Mouse (Mus musculus): Measurements from ENCODE around the gene Gm10318. TPM values are rescaled to one million over a fixed set of nuclear protein-coding genes. Genes with fewer than 3 reads are reported as not detected.

The Gm10318 gene
- polyA plus RNA-seq, 1 experiment from 2014 or later = not detected

DNA sequence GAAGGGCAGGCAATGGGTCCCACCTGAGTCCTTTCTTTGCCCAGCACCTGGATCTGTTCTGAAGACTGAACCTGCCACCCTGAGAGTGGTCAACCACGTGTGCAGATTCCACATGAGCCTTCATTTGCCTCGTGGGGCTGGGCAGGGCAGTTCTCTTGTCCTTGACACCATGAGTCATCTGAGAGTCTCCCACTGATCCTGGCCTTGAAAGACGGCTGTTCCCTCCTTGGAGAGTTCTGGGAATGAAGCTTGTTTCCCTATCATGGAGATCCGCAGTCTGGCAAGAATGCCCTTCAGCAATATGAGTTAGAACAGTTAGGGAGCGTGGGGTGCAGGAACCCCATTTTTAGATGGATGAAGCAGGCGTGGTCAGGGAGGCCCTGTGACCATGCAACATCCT, 13.7 kb upstream of the Gm10318 start:
- H3K9ac ChIP-seq (ENCODE audit: low read length) = no peak overlapping the region
- H3K4me2 ChIP-seq (ENCODE audit: low read depth, low read length, severe bottlenecking) = no peak overlapping the region
- H3K4me1 ChIP-seq (replicated peaks; ENCODE audit: control insufficient read depth, insufficient read depth, low read length) = no peaks in the 10 kb centered on the region
- no peaks in the 10 kb centered on the region for H3K9me3 ChIP-seq (ENCODE audit: control insufficient read depth, low read length)
- ATAC-seq (replicated peaks; ENCODE audit: low FRiP score) (no peak), DNase-seq (ENCODE audit: low spot score) (no peak)
- 74% methylated on average over 6 of the region's 6 CpGs for WGBS
- no peak overlapping the region for H3K27ac ChIP-seq (ENCODE audit: low read depth, low read length)
- H3K27me3 ChIP-seq (ENCODE audit: control insufficient read depth, insufficient read depth, low read length) = no peaks in the 10 kb centered on the region
- H3K36me3 ChIP-seq (ENCODE audit: control insufficient read depth, insufficient read depth, low read length) = no peaks in the 10 kb centered on the region
- H3K4me3 ChIP-seq (ENCODE audit: low read depth, low read length) = no peak overlapping the region

DNA sequence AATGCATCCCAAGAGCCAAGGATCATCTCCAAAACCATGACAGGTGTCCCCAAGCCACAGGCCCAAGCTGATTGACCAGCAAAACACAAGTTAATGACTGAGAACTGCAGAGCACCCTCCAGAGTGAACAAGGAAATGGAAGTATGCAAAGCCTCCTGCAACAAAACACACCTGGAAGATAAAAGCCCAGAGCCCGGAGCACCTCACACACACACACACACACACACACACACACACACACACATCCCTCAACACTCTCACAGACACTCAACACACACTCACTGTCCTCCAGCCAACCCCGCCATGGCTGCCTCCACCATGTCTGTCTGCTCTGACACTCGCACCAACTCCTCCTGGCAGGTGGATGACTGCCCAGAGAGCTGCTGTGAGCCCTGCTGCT, 6.2 kb upstream of the Gm10318 start, which contains the start of gene Gm36176:
Gene Gm36176, plus strand, starts transcription at position 301 of the 400 bp plus-strand sequence.
- no peak within 1 kb of the TSS for H3K27ac ChIP-seq (ENCODE audit: low read depth, low read length)
- no peaks in the 10 kb centered on the region for H3K36me3 ChIP-seq (ENCODE audit: control insufficient read depth, insufficient read depth, low read length)
- no peak for ATAC-seq (replicated peaks; ENCODE audit: low FRiP score)
- no peak within 1 kb of the TSS for H3K9ac ChIP-seq (ENCODE audit: low read length)
- no peak for DNase-seq (ENCODE audit: low spot score)
- H3K4me1 ChIP-seq (replicated peaks; ENCODE audit: control insufficient read depth, insufficient read depth, low read length) = no peaks in the 10 kb centered on the region
- H3K27me3 ChIP-seq (ENCODE audit: control insufficient read depth, insufficient read depth, low read length) = no peaks in the 10 kb centered on the region
- no peak within 1 kb of the TSS for H3K4me2 ChIP-seq (ENCODE audit: low read depth, low read length, severe bottlenecking)
- no peak within 1 kb of the TSS for H3K4me3 ChIP-seq (ENCODE audit: low read depth, low read length)
- no peaks in the 10 kb centered on the region; the same call in 1 of the 2 replicates for H3K9me3 ChIP-seq (ENCODE audit: control insufficient read depth, low read length)
- WGBS = 100% methylated on average over 1 of the region's 3 CpGs

- Histone ChIP-seq H3K27ac (ENCODE audit: low read depth, low read length) (no peak overlapping the region), H3K9ac (ENCODE audit: low read length) (no peak overlapping the region), H3K36me3 (ENCODE audit: control insufficient read depth, insufficient read depth, low read length) (no peaks in the 10 kb centered on the region), H3K4me1 (replicated peaks; ENCODE audit: control insufficient read depth, insufficient read depth, low read length) (no peaks in the 10 kb centered on the region), H3K4me2 (ENCODE audit: low read depth, low read length, severe bottlenecking) (no peak overlapping the region), H3K27me3 (ENCODE audit: control insufficient read depth, insufficient read depth, low read length) (no peaks in the 10 kb centered on the region), H3K9me3 (ENCODE audit: control insufficient read depth, low read length) (no peaks in the 10 kb centered on the region; the same call in 1 of the 2 replicates), H3K4me3 (ENCODE audit: low read depth, low read length) (no peak overlapping the region)
- ATAC-seq (replicated peaks; ENCODE audit: low FRiP score) (no peak), DNase-seq (ENCODE audit: low spot score) (no peak)
- WGBS = 19% methylated on average over 2 of the region's 2 CpGs
These were observed 5.7 kb upstream of the Gm10318 start for GRCm38 (mm10) chr10:77846961-77847360.

GRCm38 (mm10) chr10:77847538-77847937, 5.1 kb upstream of the Gm10318 start:
- 89% methylated on average over 2 of the region's 2 CpGs for WGBS
- no peak for ATAC-seq (replicated peaks; ENCODE audit: low FRiP score)
- Histone ChIP-seq H3K36me3 (ENCODE audit: control insufficient read depth, insufficient read depth, low read length) (no peaks in the 10 kb centered on the region), H3K9me3 (ENCODE audit: control insufficient read depth, low read length) (no peaks in the 10 kb centered on the region; the same call in 1 of the 2 replicates), H3K4me1 (replicated peaks; ENCODE audit: control insufficient read depth, insufficient read depth, low read length) (no peaks in the 10 kb centered on the region), H3K27me3 (ENCODE audit: control insufficient read depth, insufficient read depth, low read length) (no peaks in the 10 kb centered on the region), H3K27ac (ENCODE audit: low read depth, low read length) (no peak overlapping the region), H3K4me2 (ENCODE audit: low read depth, low read length, severe bottlenecking) (no peak overlapping the region), H3K9ac (ENCODE audit: low read length) (no peak overlapping the region), H3K4me3 (ENCODE audit: low read depth, low read length) (no peak overlapping the region)
- DNase-seq (ENCODE audit: low spot score) = no peak

GRCm38 (mm10) chr10:77861675-77862074, 9.0 kb downstream of the Gm10318 start, which contains the start of gene Gm3285:
TSS of gene Gm3285 (plus strand) at chr10:77861975.
- Histone ChIP-seq H3K36me3 (ENCODE audit: control insufficient read depth, insufficient read depth, low read length) (no peaks in the 10 kb centered on the region), H3K4me2 (ENCODE audit: low read depth, low read length, severe bottlenecking) (no peak within 1 kb of the TSS), H3K4me1 (replicated peaks; ENCODE audit: control insufficient read depth, insufficient read depth, low read length) (no peaks in the 10 kb centered on the region), H3K4me3 (ENCODE audit: low read depth, low read length) (no peak within 1 kb of the TSS), H3K9me3 (ENCODE audit: control insufficient read depth, low read length) (no peaks in the 10 kb centered on the region), H3K27me3 (ENCODE audit: control insufficient read depth, insufficient read depth, low read length) (no peaks in the 10 kb centered on the region), H3K27ac (ENCODE audit: low read depth, low read length) (no peak within 1 kb of the TSS), H3K9ac (ENCODE audit: low read length) (no peak within 1 kb of the TSS)
- 58% methylated on average over 7 of the region's 7 CpGs for WGBS
- ATAC-seq (replicated peaks; ENCODE audit: low FRiP score) = no peak
- DNase-seq (ENCODE audit: low spot score) = no peak

- Histone ChIP-seq H3K36me3 (ENCODE audit: control insufficient read depth, insufficient read depth, low read length) (no peaks in the 10 kb centered on the region), H3K4me3 (ENCODE audit: low read depth, low read length) (peak overlapping the region; percentile 14; the same call in 1 of the 2 replicates), H3K27me3 (ENCODE audit: control insufficient read depth, insufficient read depth, low read length) (no peaks in the 10 kb centered on the region), H3K27ac (ENCODE audit: low read depth, low read length) (no peak overlapping the region), H3K4me2 (ENCODE audit: low read depth, low read length, severe bottlenecking) (peak overlapping the region; percentile 36), H3K9me3 (ENCODE audit: control insufficient read depth, low read length) (no peaks in the 10 kb centered on the region), H3K9ac (ENCODE audit: low read length) (peak overlapping the region; percentile 33; the same call in 1 of the 2 replicates), H3K4me1 (replicated peaks; ENCODE audit: control insufficient read depth, insufficient read depth, low read length) (no peaks in the 10 kb centered on the region)
- ATAC-seq (replicated peaks; ENCODE audit: low FRiP score) (peak; percentile 85), DNase-seq (ENCODE audit: low spot score) (peak; percentile 72)
- WGBS = 41% methylated on average over 14 of the region's 14 CpGs
These were observed 11.6 kb downstream of the Gm10318 start for GRCm38 (mm10) chr10:77864067-77864761.

GRCm38 (mm10) chr10:77864762-77865143, 12.1 kb downstream of the Gm10318 start:
- H3K36me3 ChIP-seq (ENCODE audit: control insufficient read depth, insufficient read depth, low read length) = no peaks in the 10 kb centered on the region
- H3K4me3 ChIP-seq (ENCODE audit: low read depth, low read length) = peak overlapping the region; percentile 14; the same call in 1 of the 2 replicates
- 51% methylated on average over 11 of the region's 11 CpGs for WGBS
- ATAC-seq (replicated peaks; ENCODE audit: low FRiP score) (peak; percentile 42; the same call in 1 of the 2 replicates), DNase-seq (ENCODE audit: low spot score) (no peak)
- H3K4me2 ChIP-seq (ENCODE audit: low read depth, low read length, severe bottlenecking) = peak overlapping the region; percentile 36
- no peak overlapping the region for H3K27ac ChIP-seq (ENCODE audit: low read depth, low read length)
- H3K27me3 ChIP-seq (ENCODE audit: control insufficient read depth, insufficient read depth, low read length) = no peaks in the 10 kb centered on the region
- H3K9ac ChIP-seq (ENCODE audit: low read length) = peak overlapping the region; percentile 33; the same call in 1 of the 2 replicates
- H3K4me1 ChIP-seq (replicated peaks; ENCODE audit: control insufficient read depth, insufficient read depth, low read length) = no peaks in the 10 kb centered on the region
- no peaks in the 10 kb centered on the region for H3K9me3 ChIP-seq (ENCODE audit: control insufficient read depth, low read length)

DNA sequence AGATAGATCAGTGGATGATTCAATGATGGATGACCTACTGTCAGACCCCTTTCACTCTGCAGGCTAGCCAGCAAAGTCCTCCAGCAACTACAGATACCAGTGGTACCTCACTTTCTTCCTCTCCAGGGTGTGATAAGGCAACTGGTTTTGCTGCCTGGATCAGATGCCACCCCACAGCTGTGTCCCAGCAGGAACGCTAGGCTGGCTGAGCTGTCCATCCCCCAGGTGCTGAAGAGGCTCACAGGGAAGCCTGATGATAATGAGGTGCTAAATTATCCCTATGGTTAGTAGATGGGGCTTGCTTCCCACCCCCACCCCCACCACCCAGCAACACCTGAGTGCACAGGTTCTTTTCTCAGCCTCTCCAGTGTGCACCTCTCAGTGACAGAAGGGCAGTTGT, 14.9 kb downstream of the Gm10318 start:
- Histone ChIP-seq H3K4me2 (ENCODE audit: low read depth, low read length, severe bottlenecking) (no peak overlapping the region), H3K9ac (ENCODE audit: low read length) (no peak overlapping the region), H3K36me3 (ENCODE audit: control insufficient read depth, insufficient read depth, low read length) (no peaks in the 10 kb centered on the region), H3K4me3 (ENCODE audit: low read depth, low read length) (no peak overlapping the region), H3K9me3 (ENCODE audit: control insufficient read depth, low read length) (no peaks in the 10 kb centered on the region), H3K27ac (ENCODE audit: low read depth, low read length) (no peak overlapping the region), H3K27me3 (ENCODE audit: control insufficient read depth, insufficient read depth, low read length) (no peaks in the 10 kb centered on the region), H3K4me1 (replicated peaks; ENCODE audit: control insufficient read depth, insufficient read depth, low read length) (no peaks in the 10 kb centered on the region)
- no peak for DNase-seq (ENCODE audit: low spot score)
- no peak for ATAC-seq (replicated peaks; ENCODE audit: low FRiP score)
- WGBS = 15% methylated on average over 1 of the region's 1 CpGs

DNA sequence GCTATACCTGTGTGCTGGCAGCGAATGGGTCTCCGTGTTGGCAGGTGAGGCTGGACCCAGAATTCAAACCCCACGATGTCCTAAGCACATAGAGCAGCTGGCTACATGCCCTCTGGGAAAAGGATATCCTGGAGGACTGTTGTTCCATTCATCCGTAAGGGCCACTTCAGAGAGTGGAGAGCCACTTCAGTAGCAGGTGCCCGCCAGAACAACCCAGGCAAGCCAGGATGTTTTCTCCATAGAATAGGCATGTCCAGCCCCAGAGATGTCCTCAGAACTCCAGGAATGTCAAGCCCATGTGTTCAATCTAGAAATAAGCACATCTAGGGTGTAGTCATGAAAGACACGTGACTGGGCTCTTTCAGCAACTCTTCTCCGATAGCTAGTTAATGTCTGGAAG, 17.0 kb downstream of the Gm10318 start:
- ATAC-seq (replicated peaks; ENCODE audit: low FRiP score) (no peak), DNase-seq (ENCODE audit: low spot score) (no peak)
- Histone ChIP-seq H3K9me3 (ENCODE audit: control insufficient read depth, low read length) (no peaks in the 10 kb centered on the region), H3K27ac (ENCODE audit: low read depth, low read length) (no peak overlapping the region), H3K36me3 (ENCODE audit: control insufficient read depth, insufficient read depth, low read length) (no peaks in the 10 kb centered on the region), H3K27me3 (ENCODE audit: control insufficient read depth, insufficient read depth, low read length) (no peaks in the 10 kb centered on the region), H3K4me3 (ENCODE audit: low read depth, low read length) (no peak overlapping the region), H3K9ac (ENCODE audit: low read length) (no peak overlapping the region), H3K4me2 (ENCODE audit: low read depth, low read length, severe bottlenecking) (no peak overlapping the region), H3K4me1 (replicated peaks; ENCODE audit: control insufficient read depth, insufficient read depth, low read length) (no peaks in the 10 kb centered on the region)
- WGBS = 90% methylated on average over 7 of the region's 7 CpGs

All from forebrain, embryonic 11.5 days (tissue).